Mouse (Mus musculus) ZHBTc4 (cell line): ENCODE results near the gene Pecr.
"Not testable (repeated sequence)": the region's sequence is repeated elsewhere in the genome, so short reads cannot be mapped to it uniquely, and the experiment has no call there.

ENCODE experiments used
- DNase-seq: peaks from one replicate; pipeline ENCODE4 v3.0.0-alpha.2; 2011; ENCODE audit warnings: low read depth, low spot score

Gene Pecr

DNA sequence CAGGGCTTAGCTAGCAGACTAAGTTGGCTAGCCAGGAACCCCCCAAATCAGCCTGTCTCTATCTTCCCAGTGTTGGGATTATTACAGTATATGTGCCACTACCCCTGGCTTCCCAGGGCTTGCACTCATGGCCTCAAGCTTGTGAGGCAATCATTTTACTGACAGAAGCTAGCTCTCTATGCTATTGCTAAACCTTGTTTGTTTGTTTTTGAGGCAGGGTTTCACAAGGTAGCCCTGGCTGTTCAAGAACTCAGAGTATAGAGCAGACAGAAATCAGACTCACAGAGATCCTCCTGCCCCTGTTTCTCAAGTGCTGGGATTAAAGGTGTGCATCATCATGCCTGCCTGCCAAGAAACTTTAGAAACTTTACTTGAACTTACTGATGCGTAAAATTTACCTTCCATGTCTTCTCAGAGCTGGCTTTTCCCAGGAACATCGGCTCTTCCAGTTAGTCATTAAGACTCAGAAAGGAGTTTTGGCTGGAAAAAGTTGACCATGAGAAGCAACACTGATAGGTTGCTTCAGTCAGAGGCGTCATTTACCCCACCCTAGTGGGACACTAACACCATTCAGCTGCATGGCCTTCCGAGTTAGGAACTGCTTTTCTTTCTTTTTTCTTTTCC is 4.5 kb upstream of the Pecr start:
- DNase-seq, result no peak

DNA sequence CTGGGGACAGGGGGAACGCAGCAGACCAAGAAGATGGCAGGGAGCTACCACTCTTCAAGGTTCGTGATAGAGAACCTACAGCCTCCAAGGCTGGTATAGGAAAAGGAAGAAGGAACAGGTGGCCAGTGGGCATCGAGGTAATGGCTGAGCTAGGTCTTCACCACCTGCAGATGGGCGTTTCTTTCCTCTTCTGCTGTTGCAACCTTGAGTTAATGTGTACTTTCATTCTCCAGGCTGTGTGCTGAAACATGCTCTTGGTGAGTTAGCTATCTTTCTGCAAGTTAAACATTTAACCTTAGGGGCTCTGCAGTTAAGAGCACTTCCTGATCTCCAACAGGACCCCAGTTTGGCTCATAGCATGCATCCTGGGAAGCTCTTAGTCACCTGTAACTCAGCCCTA is 3.8 kb upstream of the Pecr start:
- no peak for DNase-seq

DNA sequence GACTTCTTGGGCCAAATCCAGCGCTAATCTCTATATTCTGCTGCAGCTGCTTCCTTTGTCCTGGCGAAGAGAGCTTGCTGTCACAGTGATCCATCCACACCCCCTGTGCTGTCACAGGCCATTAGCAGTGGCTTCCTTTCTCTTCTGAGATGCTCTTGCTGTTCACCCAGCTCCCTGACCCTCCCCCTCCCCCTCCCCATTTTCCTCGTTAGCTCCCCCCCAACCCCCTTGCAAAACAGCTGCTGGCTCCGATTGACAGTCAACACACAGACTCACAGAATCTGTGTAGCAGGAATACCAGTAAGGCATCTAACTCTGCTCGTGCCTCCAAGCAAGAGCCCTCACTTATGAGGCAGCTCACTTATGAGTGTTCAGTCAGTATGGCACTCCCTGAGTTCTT is 2.8 kb upstream of the Pecr start:
- DNase-seq, result no peak

DNA sequence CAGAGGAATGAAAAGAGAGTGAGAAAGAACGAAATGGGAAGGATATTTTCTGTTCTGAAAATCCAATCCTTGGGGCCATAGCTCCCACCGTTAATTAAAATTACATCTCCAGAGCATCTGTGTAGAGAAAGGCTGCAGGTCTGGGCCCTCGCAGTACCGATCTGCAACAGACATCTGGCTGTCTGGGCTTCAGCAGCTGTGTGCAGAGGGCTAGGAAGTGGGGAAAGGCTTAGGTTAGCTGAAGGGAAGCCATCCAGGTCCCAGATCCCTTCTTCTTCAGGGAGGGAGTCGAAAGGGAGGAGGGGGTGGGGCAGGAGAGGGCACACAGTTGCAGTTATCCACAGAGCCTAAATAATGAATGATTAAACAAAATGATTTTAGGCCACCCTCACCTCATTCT is 425 bp upstream of the Pecr start:
- no peak for DNase-seq

DNA sequence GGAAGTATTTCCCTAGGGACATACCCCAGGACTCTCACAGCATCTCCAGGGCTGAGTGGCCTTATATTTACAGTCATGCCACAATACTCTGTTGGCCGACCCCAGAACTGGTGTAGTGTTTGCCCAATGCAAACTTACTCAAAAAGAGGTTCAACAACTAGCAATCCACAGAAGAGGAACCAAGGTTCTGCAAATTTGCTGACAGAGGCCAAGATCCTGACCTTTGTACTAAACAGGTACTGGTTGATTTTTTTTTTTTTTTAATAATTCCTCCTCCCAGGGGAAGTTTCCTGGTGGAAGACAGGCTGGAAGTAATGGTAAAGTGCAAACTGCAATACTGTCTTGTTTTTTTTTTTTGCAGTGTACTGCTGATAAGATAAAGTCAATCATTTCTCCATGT is 1.5 kb downstream of the Pecr start:
- DNase-seq, result no peak

DNA sequence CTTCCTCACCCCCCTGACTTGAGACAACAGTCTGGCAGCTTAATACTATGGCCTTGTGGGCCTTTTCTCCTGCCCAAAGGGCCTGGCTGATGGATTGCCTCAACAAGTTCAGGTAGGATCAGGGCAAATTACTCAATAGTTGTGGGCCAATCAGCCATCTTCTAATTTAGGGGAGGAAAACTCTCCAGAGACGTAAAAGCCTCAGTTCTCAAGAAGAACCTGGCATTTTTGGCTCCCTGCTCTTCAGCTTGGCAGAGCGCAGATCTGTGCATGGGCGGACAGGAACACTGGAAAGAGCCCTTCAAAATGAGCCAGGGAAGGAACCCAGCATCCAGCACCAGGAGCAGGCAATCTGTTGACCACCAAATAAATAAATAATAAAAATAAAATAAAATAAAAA is 6.0 kb downstream of the Pecr start:
- no peak for DNase-seq

DNA sequence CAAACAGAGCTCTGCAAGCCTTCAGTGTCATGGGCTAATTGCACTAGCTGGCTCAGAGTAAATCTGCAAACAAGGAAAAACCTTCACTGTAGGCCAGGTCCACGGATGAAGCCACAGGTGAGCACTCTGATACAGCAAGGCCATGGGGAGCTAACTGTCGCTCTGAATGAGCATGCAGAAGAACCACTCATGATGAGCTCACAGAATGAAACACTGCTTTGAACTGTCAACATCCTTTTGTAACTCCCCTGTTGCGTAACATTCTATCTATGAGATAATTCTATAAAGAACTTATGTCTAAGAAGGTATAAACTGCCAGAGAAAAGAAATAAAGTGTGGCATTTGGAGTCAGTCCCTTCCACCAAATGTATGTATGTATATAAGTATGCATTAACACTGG is 21.0 kb downstream of the Pecr start:
- DNase-seq, result no peak

DNA sequence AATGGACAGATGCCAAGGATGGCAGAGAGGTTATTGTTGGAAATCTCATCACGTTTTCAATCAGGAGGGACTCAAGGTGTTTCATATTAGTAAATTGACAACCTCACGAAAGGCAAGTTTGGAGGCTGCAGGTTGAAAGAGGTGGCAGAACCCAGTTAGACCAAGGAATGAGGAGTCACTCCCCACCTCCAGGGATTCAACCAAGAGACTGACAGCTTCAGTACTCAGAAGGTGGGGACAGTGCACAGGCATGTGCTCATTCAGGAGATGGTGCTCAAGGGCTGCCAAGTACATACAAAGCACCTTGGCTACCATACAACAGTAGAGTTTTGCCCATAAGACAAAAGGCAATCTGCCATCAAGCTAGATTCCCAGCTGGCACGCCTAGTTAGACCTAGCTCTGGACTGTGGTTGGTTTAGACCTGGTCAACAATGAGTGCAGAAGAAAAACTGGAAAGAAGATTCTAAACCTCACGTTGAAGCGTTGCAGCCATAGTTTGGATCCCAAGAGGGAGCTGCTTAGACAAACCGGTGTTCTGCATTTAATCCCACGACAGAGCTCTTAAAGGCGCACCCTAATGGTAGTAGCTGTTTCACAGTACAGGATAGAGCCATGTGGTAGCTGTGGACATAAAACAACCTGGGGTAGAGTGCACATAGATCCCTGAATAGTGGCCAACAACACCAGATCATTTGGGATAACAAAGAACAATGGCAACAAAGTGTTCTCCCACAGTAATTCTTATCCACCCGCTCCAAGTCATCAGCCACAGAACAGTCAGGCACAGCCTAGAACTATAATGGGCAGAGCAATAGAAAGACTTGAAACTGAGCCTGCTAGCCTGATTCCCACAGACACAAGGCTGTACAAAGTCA is 27.5 kb downstream of the Pecr start:
- peak; percentile 25 for DNase-seq

DNA sequence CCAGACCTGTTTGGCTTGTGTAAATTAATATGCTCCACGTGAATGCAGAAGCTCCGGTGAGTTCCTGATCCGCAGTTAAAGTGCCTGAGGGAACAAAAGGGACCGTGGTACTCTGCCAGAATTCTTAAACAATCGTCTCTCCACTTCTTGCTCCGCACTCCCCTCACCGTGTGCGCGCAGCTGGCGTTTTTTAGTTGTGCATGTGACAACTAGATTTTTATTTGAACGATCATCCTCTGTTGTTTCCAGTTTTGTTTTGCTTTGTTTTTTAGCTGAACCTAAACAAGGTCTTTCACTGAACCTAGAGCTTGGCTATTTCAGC is 28.3 kb downstream of the Pecr start:
- no peak for DNase-seq

DNA sequence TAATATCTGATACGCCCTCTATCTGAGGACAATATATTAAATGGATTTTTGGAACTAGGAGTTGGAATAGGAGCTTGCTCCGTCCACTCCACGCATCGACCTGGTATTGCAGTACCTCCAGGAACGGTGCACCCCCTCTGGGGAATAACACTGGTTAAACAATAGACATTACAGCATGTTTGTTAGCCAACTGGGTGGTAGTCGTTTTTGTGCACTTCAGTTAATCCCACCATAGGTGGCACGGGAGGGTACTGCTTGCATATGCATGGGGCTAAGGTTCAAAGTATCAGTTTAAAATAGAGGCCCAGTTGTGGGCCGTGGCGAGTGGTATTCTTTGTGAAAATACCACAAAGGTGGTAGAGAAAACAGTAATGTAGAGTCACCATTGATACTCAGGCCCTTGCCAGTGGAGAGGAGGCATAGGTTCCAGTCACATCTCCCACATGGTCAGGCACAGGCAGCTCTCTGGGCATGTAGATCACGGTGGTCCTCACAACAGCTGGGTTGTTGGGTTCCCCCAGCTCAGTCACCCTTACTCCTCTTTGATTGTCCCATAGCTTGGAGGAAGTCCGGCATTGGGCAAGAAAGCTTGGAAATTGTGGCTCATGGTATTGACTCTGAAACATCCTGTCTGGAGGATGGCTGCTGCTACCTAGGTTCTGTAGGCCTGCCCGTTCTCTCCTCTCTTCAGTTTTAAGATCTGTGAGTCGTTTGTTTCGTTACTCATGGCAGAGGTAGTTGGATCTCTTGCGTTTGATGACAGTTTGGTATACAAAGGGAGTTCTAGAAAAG is 28.9 kb downstream of the Pecr start:
- peak; percentile 95 for DNase-seq

DNA sequence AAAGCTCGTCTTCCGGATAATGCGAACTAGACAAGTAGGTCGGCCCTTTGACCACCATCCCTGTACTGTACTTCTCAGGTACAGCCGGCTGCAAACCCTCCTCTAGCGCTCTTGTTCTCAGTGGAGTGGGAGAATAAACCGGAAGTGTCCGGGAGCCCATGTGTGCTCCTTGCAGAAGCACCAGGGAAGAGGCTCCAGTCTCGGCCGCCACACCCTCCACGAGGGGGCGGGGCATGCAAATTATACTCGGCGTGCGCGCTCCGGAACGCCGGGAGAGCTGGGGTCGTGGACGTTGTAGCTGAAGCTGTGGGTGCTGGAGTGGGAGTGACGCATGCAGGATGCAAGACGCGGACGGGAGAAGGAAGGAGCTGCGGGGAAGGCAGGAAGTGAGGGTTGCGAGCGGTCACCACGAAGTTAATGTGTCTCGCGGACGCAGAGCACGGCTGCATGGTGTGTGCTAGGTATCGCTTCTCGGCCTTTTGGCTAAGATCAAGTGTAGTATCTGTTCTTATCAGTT is 29.5 kb downstream of the Pecr start:
- DNase-seq, result peak; percentile 98

DNA sequence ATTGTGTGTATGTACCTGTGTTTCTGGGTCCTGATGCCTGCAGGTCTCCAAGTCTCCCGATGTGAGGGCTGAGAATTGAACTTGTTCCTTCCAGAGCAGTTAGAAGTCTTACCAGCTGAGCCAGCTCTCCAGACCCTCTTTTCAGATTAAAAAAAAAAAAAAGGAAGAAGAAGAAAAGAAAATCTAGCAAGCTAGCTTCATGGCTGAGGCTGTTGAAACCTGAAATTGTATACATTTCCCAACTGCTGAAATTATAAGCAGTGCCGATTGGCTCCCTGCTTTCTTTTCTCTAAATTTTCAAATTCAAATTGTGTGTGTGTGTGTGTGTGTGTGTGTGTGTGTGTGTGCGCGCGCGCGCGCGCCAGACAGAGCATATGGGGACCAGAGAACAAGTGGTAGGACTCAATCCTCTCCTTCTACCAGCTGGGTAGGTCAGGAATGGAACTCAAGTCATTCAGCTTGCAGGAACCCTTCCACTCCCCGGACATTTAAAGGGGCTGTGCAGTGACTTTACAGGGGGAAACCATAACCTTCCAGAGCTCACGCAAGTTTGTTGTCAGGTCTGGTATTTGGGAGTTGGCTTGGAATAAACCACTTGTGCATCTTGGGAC is 30.1 kb downstream of the Pecr start:
- DNase-seq, result peak; percentile 44

DNA sequence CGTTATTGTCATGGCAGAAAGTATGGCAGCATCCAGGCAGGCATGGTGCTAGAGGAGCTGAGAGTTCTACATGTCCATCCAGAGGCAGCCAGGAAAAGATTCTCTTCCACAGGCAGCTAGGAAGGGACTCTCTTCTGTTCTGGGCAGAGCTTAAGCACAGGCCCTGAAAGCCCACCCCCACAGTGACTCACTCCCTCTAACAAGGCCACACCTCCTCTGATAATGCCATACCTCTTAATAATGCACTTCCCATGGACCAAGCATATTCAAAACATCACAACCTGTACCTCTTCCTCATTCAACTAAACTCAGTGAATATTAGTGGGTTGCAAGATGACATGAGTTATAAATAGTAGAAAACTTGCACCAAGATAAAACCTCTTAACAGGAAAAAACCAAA is 32.3 kb downstream of the Pecr start:
- no peak for DNase-seq

DNA sequence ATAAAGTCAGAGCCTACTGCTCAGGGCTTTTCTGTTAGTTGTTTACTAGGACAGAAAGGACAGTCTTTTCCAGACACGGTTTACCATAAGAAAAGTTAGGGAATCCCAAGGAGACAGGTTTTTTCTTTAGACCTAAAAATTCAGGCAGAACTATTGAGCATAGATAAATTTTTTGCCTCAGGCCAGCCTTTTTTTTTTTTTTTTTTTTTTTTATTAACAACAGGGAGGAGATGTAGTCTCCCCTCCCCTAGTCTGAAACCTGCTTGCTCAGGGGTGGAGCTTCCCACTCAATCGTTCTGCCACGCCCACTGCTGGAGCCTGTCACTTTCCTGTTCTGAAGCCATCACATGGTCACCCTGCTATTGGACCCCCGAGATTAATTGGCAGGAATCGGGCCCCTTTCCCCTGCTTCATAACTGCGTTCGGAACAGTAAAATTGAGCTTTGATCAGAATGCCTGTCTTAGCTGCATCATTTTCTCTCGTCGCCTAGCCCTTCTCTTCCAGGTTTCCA is 35.8 kb downstream of the Pecr start:
- peak; percentile 57 for DNase-seq

DNA sequence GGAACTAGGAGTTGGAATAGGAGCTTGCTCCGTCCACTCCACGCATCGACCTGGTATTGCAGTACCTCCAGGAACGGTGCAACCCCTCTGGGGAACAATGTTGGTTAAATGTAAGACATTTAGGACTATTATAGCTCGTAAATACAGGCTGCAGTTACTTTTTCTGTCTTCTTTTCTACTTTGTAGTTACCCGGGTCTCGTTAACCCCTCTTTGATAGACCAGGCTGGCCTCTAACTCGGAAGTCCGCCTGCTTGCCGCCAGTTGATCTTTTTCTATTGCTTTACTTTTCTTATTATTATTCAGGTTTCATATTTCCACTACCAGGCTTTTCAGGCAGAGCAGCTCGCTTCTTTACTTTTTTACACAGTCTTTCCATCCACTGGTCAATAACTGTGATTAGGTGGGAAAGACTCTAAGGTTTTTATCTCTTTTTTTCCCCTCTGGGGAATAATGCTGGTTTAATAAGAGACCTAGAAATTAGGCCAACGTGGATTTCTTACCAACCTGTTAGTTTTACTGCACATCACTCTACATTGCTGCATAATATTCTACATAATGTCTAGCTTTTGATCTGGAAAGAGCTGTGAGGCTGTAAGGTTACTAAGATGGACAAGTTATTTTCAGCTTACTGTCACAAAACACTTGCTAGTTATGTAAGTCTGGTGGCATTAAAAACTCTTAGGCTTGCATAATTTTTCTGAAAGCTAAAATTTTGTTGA is 39.6 kb downstream of the Pecr start:
- DNase-seq, result peak; percentile 89

DNA sequence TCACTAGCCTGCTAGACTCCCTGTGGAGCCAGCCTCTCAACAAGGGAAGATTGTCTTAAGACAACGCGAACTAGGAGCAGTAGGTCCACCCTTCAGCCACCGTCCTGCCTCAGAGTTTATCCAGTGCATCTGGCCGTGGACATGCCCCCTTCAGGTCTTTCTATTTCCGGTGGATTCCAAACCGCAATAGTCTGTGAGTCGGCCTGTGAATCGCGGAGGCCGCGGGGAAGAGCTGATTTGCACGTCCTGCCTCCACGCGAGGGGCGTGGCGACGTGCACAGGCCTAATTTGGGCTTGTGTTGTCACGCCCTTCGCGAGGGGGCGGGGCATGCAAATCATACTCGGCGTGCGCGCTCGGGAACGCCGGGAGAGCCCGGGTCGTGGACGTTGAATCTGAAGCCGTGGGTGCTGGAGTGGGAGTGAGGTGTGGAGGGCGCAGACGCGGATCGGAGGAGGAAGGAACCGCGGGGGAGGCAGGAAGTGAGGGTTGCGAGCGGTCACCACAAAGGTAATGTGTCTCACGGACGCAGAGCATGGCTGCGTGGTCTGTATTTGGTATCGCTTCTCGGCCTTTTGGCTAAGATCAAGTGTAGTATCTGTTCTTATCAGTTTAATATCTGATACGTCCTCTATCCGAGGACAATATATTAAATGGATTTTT is 40.3 kb downstream of the Pecr start:
- peak; percentile 100 for DNase-seq

DNA sequence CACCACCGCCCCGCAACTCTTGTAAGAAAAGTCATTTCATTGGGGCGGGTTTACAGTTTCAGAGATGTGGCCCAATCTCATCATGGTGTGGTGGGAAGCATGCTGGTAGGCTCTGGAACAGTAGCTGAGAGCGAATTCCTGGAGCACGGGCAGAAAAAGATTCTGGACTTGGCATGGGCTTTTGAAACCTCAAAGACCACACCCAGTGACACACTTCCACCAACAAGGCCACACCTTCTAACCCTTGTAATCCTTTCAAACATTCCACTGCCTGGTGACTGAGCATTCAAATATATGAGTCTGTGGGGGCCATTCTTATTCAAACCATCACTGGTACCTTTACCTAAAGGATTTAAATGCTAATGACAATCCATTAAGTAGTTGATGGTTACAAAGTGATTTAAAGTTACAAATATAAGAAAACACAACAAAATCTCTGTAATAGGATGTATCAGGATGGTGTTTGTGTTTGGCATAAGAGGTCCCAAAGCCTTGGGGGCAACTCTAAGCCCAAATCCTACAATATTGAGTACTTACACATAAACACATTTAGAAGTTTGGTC is 41.5 kb downstream of the Pecr start:
- peak; percentile 83 for DNase-seq

DNA sequence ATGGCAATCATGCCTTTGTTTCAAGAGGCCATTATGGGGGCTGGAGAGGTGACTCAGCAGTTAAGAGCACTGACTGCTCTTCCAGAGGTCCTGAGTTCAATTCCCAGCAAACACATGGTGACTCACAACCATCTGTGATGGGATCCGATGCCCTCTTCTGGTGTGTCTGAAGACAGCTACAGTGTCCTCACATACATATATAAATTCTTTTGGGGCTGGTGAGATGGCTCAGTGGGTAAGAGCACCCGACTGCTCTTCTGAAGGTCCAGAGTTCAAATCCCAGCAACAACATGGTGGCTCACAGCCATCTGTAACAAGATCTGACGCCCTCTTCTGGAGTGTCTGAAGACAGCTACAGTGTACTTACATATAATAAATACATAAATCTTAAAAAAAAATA is 45.0 kb downstream of the Pecr start:
- DNase-seq, result not testable (repeated sequence)

DNA sequence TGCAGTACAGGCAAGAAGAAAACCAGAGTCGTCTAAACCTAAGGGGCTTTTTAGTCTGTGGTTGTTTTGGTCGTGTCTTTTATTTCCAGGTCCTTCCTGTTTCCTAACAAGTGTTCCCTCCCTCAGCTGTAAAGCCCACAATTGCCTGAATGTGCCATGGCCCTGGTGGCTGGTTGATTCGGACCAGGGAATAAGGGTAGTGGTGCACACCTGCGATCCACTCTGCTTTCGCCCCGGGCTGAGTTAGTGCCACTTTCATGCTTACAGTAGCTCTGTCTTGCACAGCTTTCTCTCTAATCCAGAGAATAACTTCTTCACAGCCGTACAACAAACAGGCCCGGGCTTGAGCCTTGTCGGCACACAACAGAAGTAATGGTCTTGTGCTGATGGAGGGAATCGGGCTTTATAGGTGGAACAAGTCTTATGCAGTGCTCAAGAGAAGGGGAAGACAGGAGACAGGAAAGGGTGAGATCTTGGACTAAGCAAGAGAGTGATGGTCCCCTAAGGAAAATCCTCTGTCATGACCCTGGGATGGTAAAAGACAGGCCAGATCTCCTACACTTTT is 46.0 kb downstream of the Pecr start:
- peak; percentile 59 for DNase-seq
